Mouse (Mus musculus) bone marrow macrophage, adult 2 months (primary cell): ENCODE data around the gene Socs5.

ENCODE experiments used
- CTCF ChIP-seq: IDR thresholded peaks from 2 replicates; pipeline ENCODE4 v1.5.1; 2012; ENCODE audit warnings: low read depth, mild to moderate bottlenecking, low read length, moderate library complexity
- POLR2A ChIP-seq: IDR thresholded peaks from 2 replicates; pipeline ENCODE4 v1.6.1; 2012; ENCODE audit warnings: mild to moderate bottlenecking, low read depth, low read length, borderline replicate concordance

- no peak for TF ChIP-seq CTCF
- TF ChIP-seq POLR2A: no peak
These were observed 34.8 kb downstream of the Socs5 start for GRCm38 (mm10) chr17:87142271-87142670.
